Mouse (Mus musculus) lung, adult 18-20 months (tissue): Measurements from ENCODE around the gene Ntrk2.
A peak's percentile ranks its signal among the peaks of the same experiment; 100 is the strongest.

Experiments
- DNase-seq, 2 experiments: peaks; one replicate each; pipeline ENCODE4 v3.0.0; 2022; ENCODE audit warnings: mixed read lengths in 2 of 2

The Ntrk2 gene

DNA sequence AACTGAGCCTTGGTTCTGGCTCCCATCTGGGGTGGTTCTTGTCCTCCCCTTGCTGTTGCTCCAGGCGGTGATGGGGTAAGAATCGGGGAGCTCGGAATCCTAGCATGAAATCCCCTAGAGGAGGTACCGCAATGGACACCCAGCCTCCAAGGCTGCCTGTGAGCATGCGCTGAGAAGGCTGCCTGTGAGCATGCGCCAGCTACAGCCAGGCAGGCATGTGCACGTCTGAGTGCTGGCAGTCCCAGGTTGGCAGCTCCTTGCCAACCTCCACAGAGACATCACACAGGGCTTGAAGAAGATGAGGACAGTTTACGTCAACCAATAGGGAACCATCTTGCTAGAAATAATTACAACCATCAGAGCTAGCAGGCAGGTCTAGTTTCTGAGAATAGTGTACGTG lies 37.5 kb downstream of the Ntrk2 start:
- DNase-seq, result no peak

DNA sequence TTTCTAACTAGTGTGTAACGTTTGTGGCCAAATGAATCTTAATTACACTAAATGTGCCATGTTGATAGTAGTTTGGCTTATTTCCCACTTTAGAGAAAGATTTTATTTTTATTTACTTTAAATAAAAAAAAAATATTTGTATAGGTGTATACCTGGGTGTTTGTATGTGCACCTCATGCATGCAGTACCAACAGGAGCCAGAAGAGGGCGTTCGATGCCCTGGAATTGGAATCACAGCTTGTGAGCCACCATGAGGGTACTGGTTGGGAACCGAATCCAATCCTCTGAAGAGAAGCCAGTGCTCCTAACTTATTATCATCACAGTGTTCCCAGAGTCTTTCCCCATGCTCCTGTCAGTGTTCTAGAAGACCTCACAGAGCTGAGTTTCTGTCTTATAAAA lies 42.2 kb downstream of the Ntrk2 start:
- DNase-seq, result no peak

DNA sequence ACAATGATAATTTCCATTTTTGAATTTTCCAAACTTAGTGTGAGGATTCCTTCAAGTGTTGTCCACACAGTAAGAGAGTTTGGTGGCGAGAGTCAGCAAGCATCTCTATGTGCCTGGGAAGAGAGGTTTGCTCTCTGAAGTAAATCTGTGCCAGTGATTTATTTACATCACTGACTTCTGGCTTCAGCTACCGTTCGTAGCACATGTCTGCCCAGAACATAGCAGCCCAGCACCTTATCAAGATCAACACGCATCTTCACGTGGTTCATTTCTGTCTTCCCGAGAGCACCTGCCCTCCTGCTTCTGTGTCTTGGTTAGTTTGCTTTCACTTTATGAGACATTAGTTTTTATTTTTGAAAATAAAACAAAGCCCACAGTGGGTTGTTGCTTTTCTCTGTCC lies 47.3 kb downstream of the Ntrk2 start:
- DNase-seq, result no peak

DNA sequence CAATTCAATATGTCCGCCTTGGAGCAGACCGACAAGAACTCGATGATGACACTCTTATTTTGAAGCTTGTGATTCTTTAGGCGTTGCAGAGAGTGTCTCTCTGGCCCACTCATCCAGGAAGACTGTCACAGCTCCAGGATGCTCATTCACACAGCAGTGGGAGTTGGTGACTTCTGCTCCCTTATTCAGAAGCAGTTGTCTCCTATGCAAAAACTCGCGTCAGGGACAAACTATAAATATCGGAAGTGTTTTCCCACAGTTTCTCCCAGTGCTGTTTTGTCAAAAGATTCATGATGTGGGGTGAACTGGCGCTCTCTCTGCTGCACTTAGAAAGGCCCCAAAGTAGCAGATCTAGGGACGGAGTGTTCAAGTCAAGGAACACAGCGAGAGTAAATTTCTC lies 59.9 kb downstream of the Ntrk2 start:
- DNase-seq, result no peak

DNA sequence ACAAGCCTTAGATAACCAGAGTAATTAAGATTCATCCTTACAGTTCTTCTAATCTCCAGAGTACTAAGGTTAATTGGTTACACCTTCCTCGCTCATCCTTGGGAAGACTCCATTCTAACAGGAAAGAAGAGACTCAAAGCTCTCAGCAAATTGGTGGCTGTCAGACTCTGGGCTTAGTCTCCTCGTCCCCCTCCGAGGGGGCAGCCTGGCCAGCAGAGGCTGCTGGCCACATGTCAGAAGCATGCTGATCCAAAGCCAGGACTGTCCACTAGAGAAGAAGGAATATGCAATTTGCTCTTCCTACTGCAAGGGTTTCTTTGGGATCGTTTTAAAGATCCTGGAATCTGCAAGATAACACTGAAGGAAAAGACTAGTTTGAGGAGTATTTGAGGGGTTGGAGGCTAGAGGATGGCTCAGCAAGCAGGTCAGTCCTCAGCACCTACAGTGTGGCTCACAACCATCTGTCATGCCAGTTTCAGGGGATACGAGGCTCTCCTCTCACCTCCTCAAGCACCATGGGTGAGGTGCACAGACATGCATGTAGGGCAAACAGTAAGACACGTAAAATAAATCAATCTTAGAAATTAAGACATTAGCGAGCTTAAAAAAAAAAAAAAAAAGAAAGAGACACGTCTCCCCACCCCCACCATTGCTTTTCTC lies 60.5 kb downstream of the Ntrk2 start:
- DNase-seq, result no peak

DNA sequence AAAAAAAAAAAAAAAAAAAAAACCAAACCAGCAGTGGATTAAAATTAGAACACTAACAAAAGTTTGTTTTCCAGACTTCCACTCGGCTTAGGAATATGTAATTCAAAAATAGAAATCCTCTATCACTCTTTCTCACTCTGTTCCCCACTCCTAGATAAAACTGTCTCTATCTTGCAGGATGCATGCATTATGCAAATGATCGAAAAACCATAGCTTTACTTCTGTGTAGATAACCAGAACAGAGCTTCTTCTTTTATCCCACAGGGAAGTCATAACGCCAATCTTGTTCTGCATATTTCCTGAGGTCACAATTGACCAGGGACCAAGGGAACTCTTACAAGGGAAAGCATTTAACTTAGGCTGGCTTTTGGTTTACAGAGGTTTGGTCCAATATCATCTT lies 76.1 kb downstream of the Ntrk2 start:
- no peak for DNase-seq

DNA sequence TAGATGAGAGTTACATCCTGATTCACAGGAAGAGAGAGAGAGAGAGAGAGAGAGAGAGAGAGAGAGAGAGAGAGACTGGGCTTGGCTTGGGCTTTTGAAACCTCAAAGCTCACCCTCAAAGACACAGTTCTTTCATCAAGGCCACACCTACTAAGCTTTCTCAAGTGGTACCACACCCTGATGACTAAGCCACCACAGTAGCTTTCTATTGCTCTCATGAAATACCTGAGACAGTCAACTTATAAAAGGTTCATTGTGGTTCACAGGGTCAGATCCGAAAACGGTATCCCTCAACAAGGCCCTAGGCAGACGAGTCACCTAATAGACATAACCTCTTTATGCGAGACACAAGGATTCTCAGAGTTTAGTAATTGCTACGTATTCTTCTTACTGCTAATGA lies 76.5 kb downstream of the Ntrk2 start:
- DNase-seq, result no peak

DNA sequence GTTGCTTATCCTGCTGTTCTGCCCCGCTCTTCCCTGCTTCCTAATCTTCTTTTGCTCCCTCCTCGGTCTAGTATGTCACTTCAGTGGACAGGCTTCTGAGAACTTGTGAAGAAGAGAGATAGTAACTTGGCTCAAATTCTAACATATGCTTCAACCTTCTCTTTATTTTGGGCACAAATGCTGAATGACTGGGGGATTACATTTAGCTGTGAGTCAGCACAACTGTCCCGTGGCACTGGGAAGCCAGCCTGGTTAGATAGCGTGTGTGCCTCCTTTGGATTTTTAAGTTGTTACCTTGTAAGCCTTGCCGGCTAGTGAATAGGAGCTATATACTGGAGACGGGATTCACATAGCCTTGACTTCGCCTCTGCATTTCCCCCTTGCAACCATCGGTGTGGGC lies 79.7 kb downstream of the Ntrk2 start:
- DNase-seq, result no peak

DNA sequence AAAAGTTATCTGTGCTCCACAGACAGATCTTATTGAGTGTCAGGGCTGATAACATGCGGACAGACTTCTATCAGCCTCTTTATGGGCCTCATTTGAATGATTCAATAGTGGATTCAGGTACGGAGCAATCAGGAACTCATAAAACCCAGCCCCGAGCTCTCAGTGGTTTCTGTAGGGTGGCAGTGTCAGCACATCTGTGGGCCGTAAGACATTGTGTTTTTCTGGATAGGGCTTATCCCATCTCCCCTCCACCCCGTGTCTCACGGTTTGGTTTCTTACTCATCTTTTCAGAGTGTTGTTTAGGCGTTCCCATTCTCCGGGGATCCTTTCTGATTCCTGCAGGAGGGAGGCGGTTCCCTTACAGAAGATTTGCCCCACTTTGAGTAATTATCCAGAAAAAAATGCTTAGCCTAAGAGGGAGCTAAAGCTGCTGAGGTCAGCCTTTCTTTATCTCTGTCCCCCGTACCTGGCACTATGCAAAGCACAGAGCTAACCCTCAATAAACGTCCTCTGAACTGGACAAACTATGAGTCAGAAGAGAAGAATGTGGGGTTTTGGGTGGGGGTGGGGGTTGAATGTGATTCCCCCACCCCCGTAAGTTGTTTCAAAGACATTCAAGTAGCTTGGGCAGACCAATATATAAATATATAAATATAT lies 90.0 kb downstream of the Ntrk2 start:
- DNase-seq, result no peak

DNA sequence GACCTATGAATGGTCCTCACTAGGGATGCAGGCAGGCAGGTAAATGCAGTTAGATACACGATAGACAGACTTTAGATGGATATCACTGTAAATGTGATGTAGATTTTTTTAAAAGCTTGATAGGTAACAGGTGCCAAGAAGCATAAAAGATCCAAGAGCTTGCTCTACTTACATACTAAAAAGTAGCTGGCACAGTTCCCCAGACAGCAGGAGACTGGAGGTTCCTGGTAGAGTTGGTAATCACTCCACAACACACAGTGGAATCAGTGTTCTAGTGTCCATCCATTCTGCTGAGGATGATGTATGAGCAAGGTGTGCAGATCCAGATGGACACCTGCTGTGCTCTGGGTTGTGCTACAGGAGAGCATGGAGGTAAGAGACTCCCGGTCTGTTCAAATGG lies 93.0 kb downstream of the Ntrk2 start:
- no peak for DNase-seq

DNA sequence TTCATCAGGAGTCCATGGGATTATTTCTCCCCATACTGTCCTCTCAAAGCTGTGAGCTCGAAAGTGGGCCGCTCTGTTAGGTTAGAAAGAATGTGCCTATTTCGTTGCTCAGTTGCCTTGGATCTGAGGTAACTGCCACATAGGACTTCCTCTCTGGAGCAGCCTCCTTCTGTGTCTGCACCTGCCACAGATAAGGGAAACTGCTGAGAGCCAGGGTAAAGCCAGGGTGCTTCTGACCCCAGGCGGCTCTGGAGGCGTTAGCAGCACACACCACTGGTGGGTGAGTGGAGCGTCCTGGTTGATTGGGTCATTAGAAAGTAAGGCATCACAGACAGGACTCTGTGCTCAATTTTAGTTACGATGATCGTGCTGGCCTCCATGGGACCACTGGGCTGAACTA lies 95.9 kb downstream of the Ntrk2 start:
- DNase-seq, result no peak

DNA sequence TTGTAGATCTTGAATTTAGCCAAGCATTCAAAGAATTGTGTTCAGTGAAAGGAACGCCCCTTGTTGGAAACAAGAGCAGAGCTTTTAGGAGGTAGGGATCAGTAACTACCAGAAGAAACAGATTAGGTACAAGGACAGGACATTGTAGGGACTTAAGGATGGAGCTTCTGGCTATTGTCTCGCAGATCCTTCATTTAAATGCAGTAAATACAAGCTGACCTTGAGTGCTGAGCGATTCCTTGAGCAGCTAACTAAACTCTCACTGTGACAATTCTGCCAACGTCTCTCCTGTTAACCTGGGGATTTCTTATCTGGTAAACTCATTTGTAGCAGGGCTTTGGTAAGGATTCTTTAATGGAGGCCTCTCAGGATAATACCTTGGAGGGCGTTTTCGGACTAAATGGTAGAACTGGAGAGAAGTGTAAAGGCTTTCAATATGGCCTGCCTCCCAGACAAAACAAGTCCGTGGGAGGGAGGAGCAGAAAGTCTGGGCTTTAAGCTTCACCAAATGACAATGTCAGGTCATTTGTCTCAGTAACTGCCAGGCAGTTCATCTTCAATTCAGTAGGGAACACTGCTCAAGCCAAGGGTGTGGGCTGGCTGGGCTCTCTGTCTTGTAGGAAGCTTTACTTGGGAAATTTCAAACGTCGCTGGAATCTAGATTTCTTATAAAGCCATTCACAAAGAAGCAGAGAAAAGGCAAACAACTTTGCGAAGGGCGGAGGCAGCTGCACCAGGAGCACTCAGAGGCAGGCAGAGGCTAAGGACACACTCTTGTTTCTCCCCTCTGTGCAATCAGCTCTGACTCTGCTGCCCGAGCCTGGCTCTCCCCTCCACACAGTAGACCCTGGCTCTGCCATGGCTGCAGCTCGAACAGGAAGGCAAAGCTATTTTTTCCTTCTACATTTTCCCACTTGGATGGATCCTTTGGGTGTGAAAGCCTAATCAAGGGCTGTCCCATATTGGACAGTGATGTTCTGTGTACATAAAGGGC lies 98.7 kb downstream of the Ntrk2 start:
- DNase-seq, result no peak

DNA sequence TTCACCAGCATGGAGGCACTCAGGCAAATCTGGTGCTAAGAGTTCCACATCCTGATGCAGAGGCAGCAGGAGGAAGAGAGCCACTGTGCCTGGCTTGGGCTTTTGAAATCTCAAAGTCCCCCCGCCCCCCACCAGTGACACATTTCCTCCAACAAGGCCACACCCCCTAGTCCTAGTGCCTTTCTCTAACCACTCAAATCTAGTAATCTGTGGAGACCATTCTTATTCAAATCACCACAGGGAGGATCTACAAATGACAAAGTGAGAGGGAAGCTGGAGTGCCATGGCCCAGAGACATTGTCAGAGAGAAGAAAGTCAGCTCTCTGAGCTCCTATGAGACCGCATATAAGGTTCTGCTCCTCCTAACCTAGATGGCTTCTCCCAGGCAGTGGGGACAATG lies 105.6 kb downstream of the Ntrk2 start:
- no peak for DNase-seq

DNA sequence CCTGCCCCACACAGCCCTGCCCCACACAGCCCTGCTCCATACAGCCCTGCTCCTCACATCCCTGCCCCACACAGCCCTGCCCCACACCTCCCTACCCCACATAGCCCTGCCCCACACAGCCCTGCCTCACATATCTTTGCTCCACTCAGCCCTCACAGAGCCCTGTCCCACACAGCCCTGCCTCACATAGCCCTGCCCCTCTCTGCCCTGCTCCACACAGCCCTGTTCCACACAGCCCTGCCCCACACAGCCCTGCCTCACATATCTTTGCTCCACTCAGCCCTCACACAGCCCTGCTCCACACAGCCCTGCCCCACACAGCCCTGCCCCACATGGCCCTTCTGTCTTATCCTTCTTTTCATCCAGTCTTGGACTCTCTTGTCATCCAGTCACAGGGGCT lies 106.2 kb downstream of the Ntrk2 start:
- DNase-seq, result no peak

DNA sequence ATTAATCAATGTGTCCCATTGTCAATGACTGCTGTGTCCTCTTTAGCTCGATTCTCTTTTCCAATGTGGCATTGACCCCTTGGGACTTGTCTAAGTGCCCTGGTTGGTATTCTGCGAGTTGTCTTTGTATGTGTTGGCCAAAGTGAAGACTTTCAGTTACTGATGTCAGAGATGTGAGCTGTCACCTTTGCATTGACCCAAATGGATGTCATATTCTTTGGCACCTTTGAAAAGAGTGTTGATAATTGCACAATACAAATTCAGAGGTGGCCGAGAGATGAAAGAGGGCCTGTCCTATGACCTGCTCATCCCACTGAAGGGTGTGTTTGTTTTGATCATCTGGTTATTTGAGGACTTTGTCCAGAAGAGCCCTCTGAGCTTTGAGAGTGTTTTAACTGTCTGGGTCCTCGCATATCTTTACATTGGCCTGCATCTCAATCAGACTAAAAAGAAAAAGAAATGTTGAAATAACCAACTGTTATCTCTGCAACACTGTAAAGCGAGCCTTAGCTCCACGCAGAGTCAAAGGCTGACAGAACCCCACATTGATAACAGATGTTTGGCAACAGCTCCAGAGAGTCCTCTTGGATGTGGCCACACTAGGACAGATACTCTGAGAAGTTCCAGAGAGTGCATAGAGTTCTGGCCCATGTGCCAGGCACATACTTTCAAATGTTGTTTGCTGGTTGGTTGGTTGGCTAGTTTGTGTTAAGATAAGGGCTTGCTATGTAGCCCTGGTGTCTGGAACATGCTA lies 107.9 kb downstream of the Ntrk2 start:
- no peak for DNase-seq

DNA sequence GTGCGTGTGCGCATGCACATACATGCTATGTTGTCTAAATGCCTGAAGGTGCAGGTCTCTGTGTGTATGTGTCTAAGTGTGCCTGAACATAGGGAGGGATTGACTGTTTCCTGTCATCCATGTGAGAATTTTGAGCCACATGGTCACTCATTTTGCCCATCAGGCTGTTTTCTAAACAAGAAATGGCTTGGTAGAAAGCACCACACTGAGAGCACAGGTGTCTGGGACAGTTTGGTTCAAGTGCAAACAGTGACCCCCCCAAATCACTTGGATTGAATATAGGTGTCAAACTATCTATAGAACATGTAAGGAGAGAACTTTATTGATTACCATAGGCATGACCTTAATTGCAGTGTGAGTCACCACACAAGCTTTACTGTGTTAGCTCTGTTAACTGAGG lies 110.0 kb downstream of the Ntrk2 start:
- no peak for DNase-seq

DNA sequence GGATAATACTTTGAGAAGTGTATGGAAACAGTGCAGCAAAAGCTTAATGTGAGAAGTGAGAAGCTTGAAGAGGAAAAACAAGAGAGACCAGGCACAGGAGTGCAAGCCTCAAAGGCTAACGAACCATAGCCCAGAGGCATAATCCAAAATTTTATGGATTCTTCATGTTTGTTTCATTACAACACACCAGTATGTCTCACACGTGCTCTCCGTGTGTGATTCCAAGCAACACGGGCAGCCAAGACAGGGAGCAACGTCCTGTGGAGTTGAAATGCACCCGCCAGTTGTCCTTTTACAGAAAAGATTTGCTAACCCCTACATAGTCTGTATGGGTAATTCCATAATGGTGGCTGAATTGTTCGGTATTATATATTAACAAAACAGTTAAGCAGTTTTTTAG lies 113.9 kb downstream of the Ntrk2 start:
- no peak for DNase-seq

DNA sequence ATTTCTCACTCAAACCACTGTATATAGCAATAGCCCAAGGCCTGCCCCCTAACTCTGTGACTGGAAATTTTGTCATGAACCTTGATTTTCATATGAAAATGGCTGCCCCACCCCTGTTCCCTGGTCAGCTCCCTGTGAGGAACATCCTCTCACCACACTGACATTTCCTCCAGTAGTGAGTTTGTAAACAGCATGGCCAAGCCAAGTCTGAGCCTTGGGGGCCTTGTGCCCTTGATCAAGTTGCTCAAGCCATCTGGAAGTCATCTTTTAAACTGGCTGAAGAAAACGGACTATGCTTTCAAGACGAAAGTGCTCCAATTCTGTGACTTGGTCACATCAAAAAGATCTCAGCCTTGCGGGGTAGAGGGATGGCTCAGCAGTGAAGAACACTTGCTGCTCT lies 114.9 kb downstream of the Ntrk2 start:
- peak; percentile 17 to 45 for DNase-seq

DNA sequence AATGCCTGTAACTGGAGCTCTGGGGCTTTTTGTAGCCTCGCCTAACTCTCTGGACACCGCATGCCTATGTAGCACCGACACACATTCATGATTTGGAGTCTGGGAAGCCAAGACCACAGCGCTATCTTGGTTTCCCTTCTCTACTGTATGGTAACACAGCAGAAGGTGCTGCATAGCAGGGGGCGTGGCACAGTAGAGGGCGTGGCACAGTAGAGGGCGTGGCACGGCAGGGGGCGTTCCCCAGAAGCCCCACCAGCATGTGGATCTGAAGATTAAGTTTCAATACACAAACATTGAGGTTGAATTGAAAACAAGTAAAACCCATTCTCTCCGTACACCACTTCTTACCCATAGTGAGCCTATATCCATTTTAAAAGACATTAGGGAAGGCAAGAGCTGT lies 115.3 kb downstream of the Ntrk2 start:
- DNase-seq, result no peak

DNA sequence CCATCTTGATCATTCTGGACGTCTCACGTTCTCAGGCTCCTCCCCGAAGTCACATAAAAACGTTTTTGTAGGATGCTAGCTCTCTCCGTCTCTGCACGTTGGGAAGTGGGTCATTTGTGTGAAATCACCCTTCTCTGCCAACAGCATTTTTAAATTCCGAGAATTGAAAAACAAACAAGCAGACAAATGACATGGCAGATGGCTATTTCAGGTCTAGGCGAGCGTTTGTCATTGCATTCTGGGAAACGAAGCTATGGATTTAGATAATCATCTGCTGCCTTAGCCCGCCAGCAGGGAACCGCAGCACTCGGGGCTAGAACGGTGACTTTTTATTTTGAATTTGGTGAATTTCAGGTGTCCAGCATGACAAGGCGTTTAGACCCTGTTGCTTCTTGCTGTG lies 115.8 kb downstream of the Ntrk2 start:
- DNase-seq, result no peak

DNA sequence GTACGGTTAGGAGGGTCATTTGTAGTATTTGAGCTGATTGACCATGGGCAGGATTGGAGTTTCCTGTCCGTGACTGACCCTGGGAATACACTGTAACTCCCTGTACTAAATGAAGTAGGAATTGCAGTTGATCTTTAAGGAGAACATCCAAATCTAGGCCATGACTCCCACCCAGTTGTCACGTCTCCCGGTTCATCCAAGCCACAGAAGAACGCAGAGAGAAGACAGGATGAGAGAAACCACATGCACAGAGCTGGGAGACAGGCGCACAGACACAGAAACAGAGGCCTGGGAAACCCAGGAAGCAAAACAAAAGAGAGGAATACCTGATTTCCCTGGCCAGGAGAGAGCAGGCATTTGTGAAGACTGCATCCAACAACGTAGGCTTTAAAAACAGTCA lies 117.1 kb downstream of the Ntrk2 start:
- no peak for DNase-seq

DNA sequence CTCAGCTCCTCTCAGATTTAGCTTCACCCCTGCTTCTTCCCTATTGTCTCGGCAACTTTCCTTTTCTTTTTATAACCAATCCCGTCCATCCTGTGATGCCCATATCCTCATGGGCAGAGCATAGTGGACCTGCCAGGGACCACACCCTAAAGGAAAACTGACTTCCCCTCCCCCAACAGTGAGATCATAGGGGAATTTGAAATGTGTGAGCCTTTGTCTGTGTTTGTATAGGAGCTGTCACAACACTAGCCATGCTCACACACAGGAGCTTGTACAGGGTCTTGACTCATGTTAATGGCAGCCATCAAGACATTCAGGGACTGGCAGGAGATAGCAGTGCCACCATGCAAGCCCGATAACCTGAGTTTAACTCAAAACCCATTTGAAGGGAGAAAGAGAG lies 118.1 kb downstream of the Ntrk2 start:
- DNase-seq, result no peak

DNA sequence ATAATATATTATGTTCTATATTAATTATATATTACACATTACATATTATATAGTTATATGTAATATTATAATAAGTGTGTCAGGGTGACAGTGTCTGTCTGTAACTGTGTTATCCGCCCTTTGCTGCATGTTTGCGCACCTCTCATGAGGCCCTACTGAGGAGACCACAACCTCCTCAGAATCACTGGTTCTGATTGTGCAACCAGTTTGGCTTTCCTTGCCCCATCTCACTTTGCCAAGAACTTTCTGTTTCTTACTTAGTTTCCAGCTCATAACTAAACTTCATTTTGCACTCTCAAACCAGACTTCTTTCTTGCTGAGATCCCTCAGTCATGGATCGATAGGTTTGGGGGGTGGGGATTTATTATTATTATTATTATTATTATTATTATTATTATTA lies 120.8 kb downstream of the Ntrk2 start:
- peak in 1 of 2 experiments; percentile 33 for DNase-seq
